ENCODE assay signal across 8 mouse cellular contexts in genomic region chr19:37918515-37918932, GRCm38 (mm10).
A peak's percentile ranks its signal among the peaks of the same experiment; 100 is the strongest.
DNase-seq lines count a peak whose midpoint lies in the region; ATAC-seq and TF ChIP-seq lines count a peak whose summit lies in the region.

No protein-coding gene starts in this region.

- H3K4me2 ChIP-seq in hindbrain, embryonic 14.5 days (replicated peaks), result no peak overlapping the region
- no peak overlapping the region for H3K4me2 ChIP-seq in hindbrain, postnatal 0 days (ENCODE audit: low read depth, low read length)
- no peak overlapping the region for H3K4me2 ChIP-seq in liver, embryonic 16.5 days (ENCODE audit: low read depth, low read length)

- no peaks in the 10 kb centered on the region for H3K36me3 ChIP-seq in hindbrain, embryonic 10.5 days
- no peaks in the 10 kb centered on the region for H3K36me3 ChIP-seq in hindbrain, embryonic 14.5 days (replicated peaks; ENCODE audit: control insufficient read depth, insufficient read depth)
- H3K36me3 ChIP-seq in hindbrain, postnatal 0 days (ENCODE audit: insufficient read depth, low read length), result no peaks in the 10 kb centered on the region
- no peaks in the 10 kb centered on the region for H3K36me3 ChIP-seq in liver, embryonic 16.5 days (ENCODE audit: control insufficient read depth, insufficient read depth)

- DNase-seq in hindbrain, embryonic 10.5 days (ENCODE audit: low spot score), result peak; percentile 20
- DNase-seq in hindbrain, embryonic 14.5 days (ENCODE audit: low spot score), result no peak
- peak; percentile 36 for DNase-seq in embryo, embryonic 9.5 days (ENCODE audit: extremely low spot score)
- peak; percentile 13 for DNase-seq in hindbrain, postnatal 0 days (ENCODE audit: low spot score)
- no peak for DNase-seq in thymus, postnatal 4 days
- DNase-seq in ovary, adult 18-20 months (ENCODE audit: low spot score), result no peak

- ATAC-seq in hindbrain, embryonic 14.5 days (ENCODE audit: low FRiP score), result no peak; the same call in 1 of the 2 replicates
- peak; percentile 38; the same call in 1 of the 2 replicates for ATAC-seq in hindbrain, postnatal 0 days
- peak; percentile 39; the same call in 1 of the 2 replicates for ATAC-seq in liver, embryonic 16.5 days (ENCODE audit: low read depth)
- ATAC-seq in activated CD4-positive, CD25-positive, alpha-beta regulatory T cell, adult 4 months, result no peak

- no peak overlapping the region for H3K9ac ChIP-seq in hindbrain, embryonic 14.5 days
- no peak overlapping the region for H3K9ac ChIP-seq in hindbrain, postnatal 0 days (replicated peaks; ENCODE audit: low read length)
- H3K9ac ChIP-seq in liver, embryonic 16.5 days (ENCODE audit: low read depth, low read length), result no peak overlapping the region

- H3K27me3 ChIP-seq in hindbrain, embryonic 10.5 days (ENCODE audit: insufficient read depth, poor library complexity, severe bottlenecking), result no peaks in the 10 kb centered on the region
- no peaks in the 10 kb centered on the region for H3K27me3 ChIP-seq in hindbrain, embryonic 14.5 days (ENCODE audit: control insufficient read depth, insufficient read depth, low read length)
- no peaks in the 10 kb centered on the region for H3K27me3 ChIP-seq in hindbrain, postnatal 0 days (ENCODE audit: insufficient read depth, low read length)
- no peaks in the 10 kb centered on the region for H3K27me3 ChIP-seq in liver, embryonic 16.5 days (ENCODE audit: control insufficient read depth, insufficient read depth, low read depth, low read length)

- H3K9me3 ChIP-seq in hindbrain, embryonic 10.5 days, result no peaks in the 10 kb centered on the region
- H3K9me3 ChIP-seq in hindbrain, embryonic 14.5 days (ENCODE audit: control insufficient read depth, low read length), result no peaks in the 10 kb centered on the region
- H3K9me3 ChIP-seq in hindbrain, postnatal 0 days (ENCODE audit: low read length), result no peaks in the 10 kb centered on the region
- H3K9me3 ChIP-seq in liver, embryonic 16.5 days (replicated peaks; ENCODE audit: control insufficient read depth, low read length), result no peaks in the 10 kb centered on the region

- no peak overlapping the region for H3K4me3 ChIP-seq in hindbrain, embryonic 10.5 days
- H3K4me3 ChIP-seq in hindbrain, embryonic 14.5 days (replicated peaks; ENCODE audit: low read length), result no peak overlapping the region
- H3K4me3 ChIP-seq in hindbrain, postnatal 0 days (ENCODE audit: low read length), result no peak overlapping the region
- no peak overlapping the region for H3K4me3 ChIP-seq in liver, embryonic 16.5 days (ENCODE audit: low read depth, low read length)

- TF ChIP-seq CTCF in hindbrain, postnatal 0 days (IDR thresholded peaks at IDR 0.05; ENCODE audit: low read depth), result no peak

- WGBS in hindbrain, embryonic 10.5 days, result 59% methylated on average over 12 of the region's 12 CpGs
- 69% methylated on average over 12 of the region's 12 CpGs for WGBS in hindbrain, embryonic 14.5 days
- 57% methylated on average over 12 of the region's 12 CpGs for WGBS in hindbrain, postnatal 0 days
- 21% methylated on average over 12 of the region's 12 CpGs for WGBS in liver, embryonic 16.5 days (ENCODE audit: insufficient replicate concordance)

- H3K27ac ChIP-seq in hindbrain, embryonic 10.5 days, result peak overlapping the region; percentile 16; the same call in 1 of the 2 replicates
- no peak overlapping the region for H3K27ac ChIP-seq in hindbrain, embryonic 14.5 days
- H3K27ac ChIP-seq in hindbrain, postnatal 0 days, result no peak overlapping the region
- no peak overlapping the region for H3K27ac ChIP-seq in liver, embryonic 16.5 days (ENCODE audit: low read length)

- peaks cover 12% of the 10 kb centered on the region; the same call in 1 of the 2 replicates for H3K4me1 ChIP-seq in hindbrain, embryonic 10.5 days (replicated peaks)
- H3K4me1 ChIP-seq in hindbrain, embryonic 14.5 days (replicated peaks; ENCODE audit: control insufficient read depth, insufficient read depth, low read length), result no peaks in the 10 kb centered on the region
- no peaks in the 10 kb centered on the region for H3K4me1 ChIP-seq in hindbrain, postnatal 0 days (ENCODE audit: insufficient read depth, low read length)
- H3K4me1 ChIP-seq in liver, embryonic 16.5 days (ENCODE audit: control insufficient read depth, low read depth, low read length), result no peaks in the 10 kb centered on the region

Comparison
In these comparisons a context has a peak if more than half of its experiments do, and no peak if none do; other contexts are left out.
1. DNase-seq: peak in hindbrain, embryonic 10.5 days (single experiment), embryo, embryonic 9.5 days (single experiment) and hindbrain, postnatal 0 days (single experiment); none in hindbrain, embryonic 14.5 days (single experiment), thymus, postnatal 4 days (single experiment) and ovary, adult 18-20 months (single experiment).
2. ATAC-seq: peak in hindbrain, postnatal 0 days (single experiment) and liver, embryonic 16.5 days (single experiment); none in hindbrain, embryonic 14.5 days (single experiment) and activated CD4-positive, CD25-positive, alpha-beta regulatory T cell, adult 4 months (single experiment).